Mouse (Mus musculus): ENCODE results near the gene Cln5. TPM values are rescaled to one million over a fixed set of nuclear protein-coding genes. Genes with fewer than 3 reads are reported as not detected.

Cln5 gene
- 24.9 and 26.5 TPM in 2 replicates for polyA plus RNA-seq (2012; rRNA removed)

- TF ChIP-seq CTCF (conservative IDR thresholded peaks at IDR 0.05; ENCODE audit: insufficient read depth, insufficient read length, low read depth, low read length): peak; percentile 28
- peak; percentile 73 for TF ChIP-seq POLR2A (IDR thresholded peaks at IDR 0.05; ENCODE audit: low read depth, low read length)
- Histone ChIP-seq H3K27me3 (replicated peaks; ENCODE audit: control insufficient read depth, insufficient read depth, low read length) (no peaks in the 10 kb centered on the region), H3K36me3 (ENCODE audit: control insufficient read depth, insufficient read depth, low read length) (no peaks in the 10 kb centered on the region; the same call in 1 of the 2 replicates), H3K4me1 (ENCODE audit: control insufficient read depth, insufficient read depth, low read length) (peaks cover 8% of the 10 kb centered on the region; the same call in 1 of the 2 replicates), H3K4me3 (ENCODE audit: insufficient read depth, low read depth, low read length) (peak within 1 kb of the TSS; percentile 73), H3K27ac (ENCODE audit: insufficient read depth, low read depth, low read length) (peak within 1 kb of the TSS; percentile 75)
- under 1% methylated on average over 65 of the region's 65 CpGs for WGBS
- DNase-seq: peak; percentile 97
These were observed at the start of gene Cln5 for GRCm38 (mm10) chr14:103069864-103070611. Gene Cln5 (plus strand): TSS chr14:103070216.

GRCm38 (mm10) chr14:103029203-103029602 lies 40.8 kb upstream of the Cln5 start:
- DNase-seq: no peak
- 82% methylated on average over 2 of the region's 2 CpGs for WGBS
- H3K27me3 ChIP-seq (replicated peaks; ENCODE audit: control insufficient read depth, insufficient read depth, low read length): no peaks in the 10 kb centered on the region
- H3K36me3 ChIP-seq (ENCODE audit: control insufficient read depth, insufficient read depth, low read length): no peaks in the 10 kb centered on the region
- H3K27ac ChIP-seq (ENCODE audit: insufficient read depth, low read depth, low read length): no peak overlapping the region
- TF ChIP-seq POLR2A (IDR thresholded peaks at IDR 0.05; ENCODE audit: low read depth, low read length): no peak
- TF ChIP-seq CTCF (conservative IDR thresholded peaks at IDR 0.05; ENCODE audit: insufficient read depth, insufficient read length, low read depth, low read length): no peak
- no peak overlapping the region for H3K4me3 ChIP-seq (ENCODE audit: insufficient read depth, low read depth, low read length)
- no peaks in the 10 kb centered on the region for H3K4me1 ChIP-seq (ENCODE audit: control insufficient read depth, insufficient read depth, low read length)

GRCm38 (mm10) chr14:103033271-103033823 lies 36.7 kb upstream of the Cln5 start:
- DNase-seq: peak; percentile 44
- Histone ChIP-seq H3K27ac (ENCODE audit: insufficient read depth, low read depth, low read length) (peak overlapping the region; percentile 84), H3K36me3 (ENCODE audit: control insufficient read depth, insufficient read depth, low read length) (no peaks in the 10 kb centered on the region), H3K4me1 (ENCODE audit: control insufficient read depth, insufficient read depth, low read length) (no peaks in the 10 kb centered on the region), H3K4me3 (ENCODE audit: insufficient read depth, low read depth, low read length) (0 out of 2 replicates have a peak overlapping the region, but pooled peaks have one; percentile 5), H3K27me3 (replicated peaks; ENCODE audit: control insufficient read depth, insufficient read depth, low read length) (no peaks in the 10 kb centered on the region)
- 37% methylated on average over 10 of the region's 10 CpGs for WGBS
- TF ChIP-seq CTCF (conservative IDR thresholded peaks at IDR 0.05; ENCODE audit: insufficient read depth, insufficient read length, low read depth, low read length) (no peak), POLR2A (IDR thresholded peaks at IDR 0.05; ENCODE audit: low read depth, low read length) (no peak)

GRCm38 (mm10) chr14:103034076-103034475 lies 35.9 kb upstream of the Cln5 start:
- H3K36me3 ChIP-seq (ENCODE audit: control insufficient read depth, insufficient read depth, low read length): no peaks in the 10 kb centered on the region
- TF ChIP-seq POLR2A (IDR thresholded peaks at IDR 0.05; ENCODE audit: low read depth, low read length) (no peak), CTCF (conservative IDR thresholded peaks at IDR 0.05; ENCODE audit: insufficient read depth, insufficient read length, low read depth, low read length) (no peak)
- no peaks in the 10 kb centered on the region for H3K27me3 ChIP-seq (replicated peaks; ENCODE audit: control insufficient read depth, insufficient read depth, low read length)
- no peak overlapping the region for H3K4me3 ChIP-seq (ENCODE audit: insufficient read depth, low read depth, low read length)
- H3K4me1 ChIP-seq (ENCODE audit: control insufficient read depth, insufficient read depth, low read length): no peaks in the 10 kb centered on the region
- no peak overlapping the region for H3K27ac ChIP-seq (ENCODE audit: insufficient read depth, low read depth, low read length)
- WGBS: 85% methylated on average over 9 of the region's 9 CpGs
- no peak for DNase-seq

GRCm38 (mm10) chr14:103037016-103037415 lies 33.0 kb upstream of the Cln5 start:
- peak; percentile 10 for DNase-seq
- WGBS: 83% methylated on average over 3 of the region's 3 CpGs
- H3K36me3 ChIP-seq (ENCODE audit: control insufficient read depth, insufficient read depth, low read length): no peaks in the 10 kb centered on the region
- H3K27me3 ChIP-seq (replicated peaks; ENCODE audit: control insufficient read depth, insufficient read depth, low read length): no peaks in the 10 kb centered on the region
- no peak overlapping the region for H3K4me3 ChIP-seq (ENCODE audit: insufficient read depth, low read depth, low read length)
- no peaks in the 10 kb centered on the region for H3K4me1 ChIP-seq (ENCODE audit: control insufficient read depth, insufficient read depth, low read length)
- no peak for TF ChIP-seq POLR2A (IDR thresholded peaks at IDR 0.05; ENCODE audit: low read depth, low read length)
- TF ChIP-seq CTCF (conservative IDR thresholded peaks at IDR 0.05; ENCODE audit: insufficient read depth, insufficient read length, low read depth, low read length): no peak
- no peak overlapping the region for H3K27ac ChIP-seq (ENCODE audit: insufficient read depth, low read depth, low read length)

- H3K27ac ChIP-seq (ENCODE audit: insufficient read depth, low read depth, low read length): no peak within 1 kb of the TSS
- no peaks in the 10 kb centered on the region for H3K36me3 ChIP-seq (ENCODE audit: control insufficient read depth, insufficient read depth, low read length)
- TF ChIP-seq POLR2A (IDR thresholded peaks at IDR 0.05; ENCODE audit: low read depth, low read length): no peak
- TF ChIP-seq CTCF (conservative IDR thresholded peaks at IDR 0.05; ENCODE audit: insufficient read depth, insufficient read length, low read depth, low read length): no peak
- no peaks in the 10 kb centered on the region for H3K27me3 ChIP-seq (replicated peaks; ENCODE audit: control insufficient read depth, insufficient read depth, low read length)
- no peak within 1 kb of the TSS for H3K4me3 ChIP-seq (ENCODE audit: insufficient read depth, low read depth, low read length)
- no peaks in the 10 kb centered on the region for H3K4me1 ChIP-seq (ENCODE audit: control insufficient read depth, insufficient read depth, low read length)
- DNase-seq: no peak
- 84% methylated on average over 2 of the region's 2 CpGs for WGBS
These were observed 23.3 kb upstream of the Cln5 start, which contains the start of gene Acod1 for GRCm38 (mm10) chr14:103046677-103047076. Gene Acod1 (plus strand): TSS chr14:103046977.

Measured in kidney, adult 2 months (tissue).